13 mouse cellular contexts compared by ENCODE assay signal in genomic region chr11:116935354-116935753, GRCm38 (mm10). TPM values are rescaled to one million over a fixed set of nuclear protein-coding genes. Genes with fewer than 3 reads are reported as not detected.
DNase-seq lines count a peak whose midpoint lies in the region; ATAC-seq and TF ChIP-seq lines count a peak whose summit lies in the region.
"Had no signal": no experiment of that assay in that cellular context is flagged by ENCODE, and none has a peak within 500 bp of the region (broad histone marks: within the 10 kb centered on the region; RNA-seq: fewer than 3 reads in every experiment).

No protein-coding gene starts in this region.

- H3K4me1 ChIP-seq in forebrain, embryonic 10.5 days = peaks cover 36% of the 10 kb centered on the region
- peaks cover 21% of the 10 kb centered on the region for H3K4me1 ChIP-seq in forebrain, embryonic 12.5 days
- H3K4me1 ChIP-seq in midbrain, embryonic 13.5 days (replicated peaks) = peaks cover 41% of the 10 kb centered on the region
- peaks cover 47% of the 10 kb centered on the region for H3K4me1 ChIP-seq in olfactory bulb, adult 2 months (ENCODE audit: control insufficient read depth, insufficient read depth, low read length)

- H3K9me3 ChIP-seq in forebrain, embryonic 10.5 days = no peaks in the 10 kb centered on the region
- no peaks in the 10 kb centered on the region for H3K9me3 ChIP-seq in forebrain, embryonic 12.5 days
- H3K9me3 ChIP-seq in midbrain, embryonic 13.5 days = no peaks in the 10 kb centered on the region

- DNase-seq in forebrain, embryonic 10.5 days (ENCODE audit: extremely low spot score, low spot score) = no peak
- DNase-seq in left cerebral cortex, adult 2 months (ENCODE audit: extremely low spot score in 1 of 2, low spot score in 2 of 2) = no peak
- no peak for DNase-seq in left cerebral cortex, adult 18-20 months (ENCODE audit: low spot score in 2 of 2)
- no peak for DNase-seq in spleen, postnatal 4 days (ENCODE audit: low spot score in 2 of 2)
- DNase-seq: adrenal gland, adult 2 months; cerebellum, postnatal 25 days had no signal

- H3K36me3 ChIP-seq in forebrain, embryonic 10.5 days (replicated peaks) = peaks cover 53% of the 10 kb centered on the region
- peaks cover 62% of the 10 kb centered on the region for H3K36me3 ChIP-seq in forebrain, embryonic 12.5 days (replicated peaks)
- H3K36me3 ChIP-seq in midbrain, embryonic 13.5 days = peaks cover 74% of the 10 kb centered on the region

- peaks cover 11% of the 10 kb centered on the region for H3K27me3 ChIP-seq in forebrain, embryonic 10.5 days (ENCODE audit: poor library complexity, severe bottlenecking)
- H3K27me3 ChIP-seq in forebrain, embryonic 12.5 days = no peaks in the 10 kb centered on the region
- no peaks in the 10 kb centered on the region for H3K27me3 ChIP-seq in midbrain, embryonic 13.5 days

- WGBS in forebrain, embryonic 10.5 days = 62% methylated on average over 9 of the region's 9 CpGs
- 59% methylated on average over 9 of the region's 9 CpGs for WGBS in forebrain, embryonic 12.5 days
- 60% methylated on average over 9 of the region's 9 CpGs for WGBS in midbrain, embryonic 13.5 days
- 49% methylated on average over 9 of the region's 9 CpGs for WGBS in olfactory bulb, adult 2 months

- H3K4me3 ChIP-seq in forebrain, embryonic 10.5 days = no peak overlapping the region
- no peak overlapping the region for H3K4me3 ChIP-seq in forebrain, embryonic 12.5 days (replicated peaks)
- no peak overlapping the region for H3K4me3 ChIP-seq in left cerebral cortex, adult 2 months
- H3K4me3 ChIP-seq in midbrain, embryonic 13.5 days (replicated peaks) = no peak overlapping the region
- H3K4me3 ChIP-seq in olfactory bulb, adult 2 months (ENCODE audit: insufficient read depth, low read depth, low read length) = no peak overlapping the region
- H3K4me3 ChIP-seq: myocyte had no signal

- TF ChIP-seq CTCF in left cerebral cortex, adult 2 months (IDR thresholded peaks at IDR 0.05) = no peak
- no peak for TF ChIP-seq CTCF in olfactory bulb, adult 2 months (IDR thresholded peaks at IDR 0.05; ENCODE audit: insufficient read depth, low read depth, low read length)

- H3K9ac ChIP-seq in forebrain, embryonic 12.5 days = no peak overlapping the region
- H3K9ac ChIP-seq in midbrain, embryonic 13.5 days (replicated peaks) = no peak overlapping the region

- no peak overlapping the region for H3K4me2 ChIP-seq in forebrain, embryonic 12.5 days
- H3K4me2 ChIP-seq in midbrain, embryonic 13.5 days (replicated peaks) = no peak overlapping the region
- H3K4me2 ChIP-seq: liver, embryonic 11.5 days had no signal

- ATAC-seq in forebrain, embryonic 12.5 days (ENCODE audit: low FRiP score) = no peak
- no peak for ATAC-seq in midbrain, embryonic 13.5 days
- ATAC-seq in monocyte, adult 5-6 weeks (replicated peaks; ENCODE audit: insufficient number of reproducible peaks, low FRiP score, low TSS enrichment, poor library complexity, severe bottlenecking) = no peak

- intact Hi-C loops in left cerebral cortex, adult 2 months (cut with DNase I) = no loop called here

- 0 out of 2 replicates have a peak overlapping the region, but pooled peaks have one; percentile 3 for H3K27ac ChIP-seq in forebrain, embryonic 10.5 days
- H3K27ac ChIP-seq in forebrain, embryonic 12.5 days = no peak overlapping the region; the same call in 1 of the 2 replicates
- peak overlapping the region; percentile 81 for H3K27ac ChIP-seq in left cerebral cortex, adult 2 months
- peak overlapping the region; percentile 60; the same call in 1 of the 2 replicates for H3K27ac ChIP-seq in midbrain, embryonic 13.5 days
- peak overlapping the region; percentile 30; the same call in 1 of the 2 replicates for H3K27ac ChIP-seq in olfactory bulb, adult 2 months (ENCODE audit: insufficient read depth, low read depth, low read length)

- TF ChIP-seq POLR2A in olfactory bulb, adult 2 months (IDR thresholded peaks at IDR 0.05; ENCODE audit: insufficient read depth, low read depth, low read length) = no peak

RNA-seq across cellular contexts. Expression of gene Mgat5b, which starts 16.7 kb away (rescaled TPM):
- 3.3 and 3.7 TPM in 2 replicates for polyA plus RNA-seq in forebrain, embryonic 10.5 days (2016; fragmentation: Nextera tagmentation; extraction: Ambion mirVana)
- polyA plus RNA-seq in forebrain, embryonic 12.5 days (2016; fragmentation: Nextera tagmentation; extraction: Ambion mirVana) = 17.8 and 19.0 TPM in 2 replicates
- 10 to 100 TPM; 80.0 to 92.0 TPM for total RNA-seq in left cerebral cortex, adult 2 months (2021)
- 10 to 100 TPM; 82.9 to 85.7 TPM for total RNA-seq in left cerebral cortex, adult 18-20 months (2021)
- 16.8 and 21.8 TPM in 2 replicates for polyA plus RNA-seq in midbrain, embryonic 13.5 days (2015; fragmentation: Nextera tagmentation; extraction: Ambion mirVana)
- not detected in 2 replicates for polyA plus RNA-seq in olfactory bulb, adult 2 months (2012; ENCODE audit: insufficient read depth, insufficient read length, low replicate concordance, missing spikeins)
- total RNA-seq in monocyte, adult 5-6 weeks (2017) = not detected in 3 replicates
- polyA plus RNA-seq: myocyte; spleen, adult 2 months had no signal
